Mouse (Mus musculus): ENCODE results near the gene Slc5a5. TPM values are rescaled to one million over a fixed set of nuclear protein-coding genes. Genes with fewer than 3 reads are reported as not detected.

Slc5a5 gene
- polyA plus RNA-seq, 1 experiment from 2014 or later, result 0.03 TPM

MicroRNA genes within 50 kb of the gene (microRNA counts, 519-probe panel; counts per million panel counts)
- 114 counts per million for microRNA mmu-miR-1969

Small RNA genes lying within 50 kb of the gene (microRNA-seq; reads per million reads assigned to microRNA genes)
- gene Mir1969, result 1.5 reads per million
- 0.88 reads per million for gene Mir7067

Other genes with a start within 250 kb of the Slc5a5 start
- gene Pgpep1, start 232.4 kb downstream of the Slc5a5 start, polyA plus RNA-seq (2015; fragmentation: Nextera tagmentation; extraction: Ambion mirVana), result 17.9 and 19.5 TPM in 2 replicates
- gene Lsm4, start 219.5 kb downstream of the Slc5a5 start, polyA plus RNA-seq (2015; fragmentation: Nextera tagmentation; extraction: Ambion mirVana), result 185 and 200 TPM in 2 replicates
- 17.9 and 22.0 TPM in 2 replicates for gene Jund, start 193.8 kb downstream of the Slc5a5 start, polyA plus RNA-seq (2015; fragmentation: Nextera tagmentation; extraction: Ambion mirVana)
- gene Iqcn, start 189.3 kb downstream of the Slc5a5 start, polyA plus RNA-seq (2015; fragmentation: Nextera tagmentation; extraction: Ambion mirVana), result not detected in 2 replicates
- 0.14 TPM in 1 of 2 replicates, not detected in the other for gene Gm3336, start 174.2 kb downstream of the Slc5a5 start, polyA plus RNA-seq (2015; fragmentation: Nextera tagmentation; extraction: Ambion mirVana)
- 0.40 and 0.43 TPM in 2 replicates for gene Pde4c, start 169.0 kb downstream of the Slc5a5 start, polyA plus RNA-seq (2015; fragmentation: Nextera tagmentation; extraction: Ambion mirVana)
- gene Rab3a, start 138.1 kb downstream of the Slc5a5 start, polyA plus RNA-seq (2015; fragmentation: Nextera tagmentation; extraction: Ambion mirVana), result 2.7 and 3.9 TPM in 2 replicates
- gene Mpv17l2, start 131.8 kb downstream of the Slc5a5 start, polyA plus RNA-seq (2015; fragmentation: Nextera tagmentation; extraction: Ambion mirVana), result 45.6 and 50.4 TPM in 2 replicates
- gene Pik3r2, start 116.0 kb downstream of the Slc5a5 start, polyA plus RNA-seq (2015; fragmentation: Nextera tagmentation; extraction: Ambion mirVana), result 18.0 and 18.2 TPM in 2 replicates
- 4.9 and 6.2 TPM in 2 replicates for gene Mast3, start 87.7 kb downstream of the Slc5a5 start, polyA plus RNA-seq (2015; fragmentation: Nextera tagmentation; extraction: Ambion mirVana)
- gene Il12rb1, start 84.3 kb downstream of the Slc5a5 start, polyA plus RNA-seq (2015; fragmentation: Nextera tagmentation; extraction: Ambion mirVana), result 0.20 and 0.21 TPM in 2 replicates
- gene Arrdc2, start 53.0 kb downstream of the Slc5a5 start, polyA plus RNA-seq (2015; fragmentation: Nextera tagmentation; extraction: Ambion mirVana), result 11.7 and 12.6 TPM in 2 replicates
- 0.29 and 0.44 TPM in 2 replicates for gene Kcnn1, start 29.5 kb downstream of the Slc5a5 start, polyA plus RNA-seq (2015; fragmentation: Nextera tagmentation; extraction: Ambion mirVana)
- gene Ccdc124, start 18.8 kb downstream of the Slc5a5 start, polyA plus RNA-seq (2015; fragmentation: Nextera tagmentation; extraction: Ambion mirVana), result 70.9 and 76.5 TPM in 2 replicates
- gene Rpl18a, start 4.7 kb upstream of the Slc5a5 start, polyA plus RNA-seq (2015; fragmentation: Nextera tagmentation; extraction: Ambion mirVana), result 2,606 and 3,100 TPM in 2 replicates
- 17.7 and 19.0 TPM in 2 replicates for gene Map1s, start 13.2 kb upstream of the Slc5a5 start, polyA plus RNA-seq (2015; fragmentation: Nextera tagmentation; extraction: Ambion mirVana)

Measured in liver, embryonic 13.5 days (tissue).